Mouse (Mus musculus) adrenal gland (tissue): ENCODE data around the gene Igsf8.

Experiments used
- intact Hi-C: fragments of 180-260 bp; cut with DNase I; formaldehyde crosslinking; loops from one replicate; pipeline ENCODE4 v1.15.1; 2025

Igsf8 gene

DNA sequence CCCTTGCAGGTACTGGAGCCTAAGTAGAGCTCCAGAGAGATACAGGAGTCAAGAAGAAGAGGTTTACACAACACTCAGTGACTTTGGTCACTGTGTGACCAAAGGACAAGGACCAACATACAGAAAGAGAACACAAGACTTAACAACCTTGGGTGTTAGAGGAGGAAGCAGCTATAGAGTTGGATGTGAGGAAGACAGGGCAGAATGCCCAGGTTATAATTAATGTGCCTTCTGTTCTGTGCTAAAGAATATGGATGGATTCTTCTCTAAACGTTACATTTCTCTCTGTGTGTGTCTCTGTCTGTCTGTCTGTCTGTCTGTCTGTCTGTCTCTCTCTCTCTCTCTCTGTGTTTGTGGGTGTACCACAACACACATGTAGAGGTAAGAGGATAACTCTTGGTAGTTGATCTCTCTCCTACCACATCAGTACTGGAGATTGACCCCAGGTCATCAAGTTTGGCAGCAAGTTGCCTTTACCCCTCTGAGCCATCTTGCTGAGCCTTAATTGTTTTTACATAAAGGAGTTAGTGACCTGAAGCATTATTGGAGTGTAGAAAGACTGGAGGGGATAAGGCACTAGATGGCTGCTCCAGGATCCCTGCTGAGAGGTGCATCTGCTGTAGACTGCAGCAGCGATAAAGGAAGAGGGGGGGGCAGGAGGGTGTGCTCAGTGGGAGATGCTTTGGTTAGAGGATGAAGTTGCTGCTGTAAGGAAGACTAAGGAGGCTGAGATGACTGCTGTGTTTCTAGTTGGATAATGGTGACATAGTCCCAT is 76.2 kb downstream of the Igsf8 start:
- intact Hi-C loops = no loop called here

DNA sequence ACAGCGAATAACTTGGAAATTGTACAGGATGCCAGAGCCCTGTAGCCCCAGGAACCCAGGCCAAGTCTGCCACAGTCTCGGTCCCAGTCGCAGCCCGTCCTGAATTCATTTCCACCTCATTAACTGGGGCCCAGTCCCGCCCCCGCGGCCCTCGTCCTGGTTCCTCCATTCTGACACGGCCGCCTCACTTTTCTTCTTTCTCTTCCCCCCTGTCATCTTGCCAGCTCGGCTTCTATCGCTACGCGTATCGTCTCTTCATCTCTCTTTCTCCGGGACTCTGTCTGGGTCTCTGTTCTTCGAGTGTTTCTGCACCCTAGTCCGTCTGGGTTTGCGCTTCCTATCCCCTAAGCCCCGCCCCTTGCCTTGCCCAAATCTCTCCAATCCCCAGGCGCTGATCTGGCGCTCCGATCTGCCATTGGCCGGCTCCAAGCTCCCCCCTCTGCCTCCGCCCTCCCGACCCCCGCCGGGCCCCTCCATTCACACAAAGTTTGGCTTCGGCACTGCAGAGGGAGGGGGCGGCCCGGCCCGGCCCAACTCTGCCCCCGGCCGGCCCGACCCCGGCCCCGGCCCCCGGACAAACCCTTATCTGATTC is 79.4 kb downstream of the Igsf8 start, which contains the start of gene Kcnj10:
Gene Kcnj10, plus strand, starts transcription at position 482 of the 593 bp plus-strand sequence.
- intact Hi-C loops = no loop called here

DNA sequence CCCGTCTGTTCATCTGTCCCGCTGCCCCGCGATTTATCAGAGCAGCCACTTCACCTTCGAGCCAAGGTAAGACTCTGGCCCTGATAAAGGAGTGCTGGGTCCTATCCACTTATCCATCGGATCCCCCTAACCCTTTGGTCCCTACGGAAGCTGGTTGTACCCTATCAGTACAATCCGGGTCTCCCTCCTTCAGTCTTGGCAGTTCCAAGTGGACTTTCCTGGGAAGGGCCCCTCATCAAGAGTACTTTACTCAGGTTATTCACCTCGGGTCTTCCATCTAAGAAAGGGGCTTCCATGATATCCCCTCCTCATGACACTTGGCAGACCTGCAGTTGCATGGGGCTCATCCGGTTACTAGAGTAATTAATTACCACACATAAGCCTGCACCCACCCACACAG is 79.9 kb downstream of the Igsf8 start:
- intact Hi-C loops = no loop called here

DNA sequence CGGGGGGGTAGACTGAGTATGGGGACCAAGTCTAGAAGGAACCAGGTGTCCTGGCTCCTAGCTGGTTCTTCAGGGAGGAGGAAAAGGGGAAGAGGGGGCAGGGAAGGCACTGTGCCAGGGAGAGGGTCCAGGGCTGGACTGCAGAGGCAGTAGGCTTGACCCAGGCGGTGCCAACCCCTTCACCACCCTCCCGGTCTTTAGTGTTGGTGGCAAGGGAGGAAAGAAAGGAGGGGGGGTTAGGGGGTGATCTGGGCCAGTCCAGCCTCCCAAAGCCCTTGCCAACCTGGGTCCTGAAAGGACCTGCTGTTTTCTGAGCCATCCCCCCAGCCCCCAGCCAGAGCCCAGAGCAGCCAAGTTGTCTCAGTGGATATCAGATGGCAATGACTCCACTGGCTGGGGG is 81.3 kb downstream of the Igsf8 start:
- intact Hi-C loops = no loop called here

DNA sequence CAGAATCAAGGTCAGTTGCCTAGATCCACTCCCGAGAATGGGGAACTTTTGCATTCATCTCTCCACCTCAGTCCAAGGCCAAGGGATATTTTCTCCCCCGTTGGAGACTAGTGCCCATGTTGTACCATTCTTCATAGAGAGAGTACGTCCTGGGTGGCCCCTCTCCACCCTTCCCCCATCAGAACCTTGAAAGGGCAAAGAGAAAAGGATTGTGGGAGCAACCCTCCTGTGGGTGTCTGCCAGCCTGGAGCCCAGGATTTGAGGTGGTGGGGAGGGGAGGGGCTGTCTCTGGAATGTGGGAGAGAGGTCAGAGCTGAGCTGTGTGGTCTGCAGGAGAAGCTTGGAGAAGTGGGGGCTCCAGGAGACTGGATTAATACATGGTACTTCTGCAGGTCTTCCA is 82.5 kb downstream of the Igsf8 start:
- intact Hi-C loops = no loop called here

DNA sequence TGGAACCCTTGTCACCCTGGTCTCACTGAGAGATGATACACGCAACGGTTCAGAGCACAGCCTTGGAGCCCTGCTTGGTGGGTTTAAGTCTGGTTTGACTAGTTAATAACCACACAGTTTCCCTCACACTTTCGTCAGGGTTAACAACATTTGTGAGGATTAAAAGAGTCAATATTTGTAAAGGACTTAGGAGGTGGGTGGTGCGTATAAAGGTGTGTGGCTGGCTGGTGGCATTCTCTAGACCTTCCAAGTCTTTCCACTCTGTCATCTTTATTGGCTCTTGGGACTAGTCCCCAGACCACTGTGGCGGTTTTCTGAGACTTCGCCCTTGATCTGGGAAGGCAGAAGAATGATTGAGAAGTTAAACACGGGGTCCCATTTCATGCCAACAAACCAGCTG is 83.4 kb downstream of the Igsf8 start:
- intact Hi-C loops = no loop called here

DNA sequence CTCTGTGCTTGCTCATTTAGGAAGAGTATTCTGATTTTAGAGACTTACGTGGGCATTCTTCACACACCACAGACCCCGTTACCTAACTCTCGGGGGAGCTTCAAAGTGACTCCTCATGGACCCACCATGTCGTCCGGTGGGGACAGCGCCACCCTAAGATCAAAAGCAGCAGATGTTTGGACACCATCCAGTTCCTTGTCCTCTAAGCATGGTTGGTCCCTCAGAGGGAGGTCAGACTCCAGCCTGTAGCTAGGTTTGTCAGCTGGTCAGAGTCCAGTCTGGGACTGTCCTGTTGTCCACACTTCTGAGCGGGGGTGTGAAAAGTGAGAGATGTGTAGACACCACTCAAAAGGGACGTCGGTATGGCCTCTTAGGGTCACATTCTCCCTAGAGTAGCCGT is 85.3 kb downstream of the Igsf8 start:
- intact Hi-C loops = no loop called here

DNA sequence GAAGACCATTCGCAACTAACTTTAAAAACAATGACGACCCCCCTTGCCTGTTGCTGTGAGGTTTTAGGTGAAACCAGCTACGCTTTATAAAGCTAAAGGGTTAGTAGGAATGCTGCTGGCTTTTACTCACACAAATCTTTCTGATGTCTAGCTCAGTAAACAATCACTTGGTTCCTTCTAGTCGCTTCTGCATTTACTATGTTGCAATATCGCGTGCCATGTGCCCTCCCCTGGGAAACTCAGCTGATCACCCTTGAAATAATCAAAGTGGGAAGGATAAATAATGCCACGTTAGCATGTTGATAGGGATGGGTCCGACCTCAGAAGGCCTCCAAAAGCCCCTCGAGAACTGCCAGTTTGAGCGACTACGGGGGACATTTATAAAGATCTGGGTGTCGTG is 85.9 kb downstream of the Igsf8 start:
- intact Hi-C loops = no loop called here

DNA sequence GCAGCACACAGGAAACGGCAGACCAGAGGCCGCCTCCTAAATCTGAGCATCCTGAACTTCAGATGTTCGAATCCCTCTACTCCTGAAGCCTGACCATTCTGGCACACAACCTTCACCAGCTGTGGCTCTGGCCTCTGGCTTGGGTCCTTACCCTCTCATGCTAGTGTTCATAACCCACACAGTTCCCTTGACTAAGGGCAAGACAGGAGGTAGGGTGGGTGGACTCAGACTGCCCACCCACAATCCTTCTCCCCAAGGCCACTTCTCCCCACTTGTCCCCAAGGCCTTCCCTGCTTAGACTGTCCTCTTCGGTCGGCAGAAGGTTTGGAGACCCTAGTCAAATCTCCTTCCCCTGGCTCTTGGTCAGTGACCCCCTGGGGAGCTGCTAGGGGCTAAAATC is 88.1 kb downstream of the Igsf8 start:
- intact Hi-C loops = no loop called here

DNA sequence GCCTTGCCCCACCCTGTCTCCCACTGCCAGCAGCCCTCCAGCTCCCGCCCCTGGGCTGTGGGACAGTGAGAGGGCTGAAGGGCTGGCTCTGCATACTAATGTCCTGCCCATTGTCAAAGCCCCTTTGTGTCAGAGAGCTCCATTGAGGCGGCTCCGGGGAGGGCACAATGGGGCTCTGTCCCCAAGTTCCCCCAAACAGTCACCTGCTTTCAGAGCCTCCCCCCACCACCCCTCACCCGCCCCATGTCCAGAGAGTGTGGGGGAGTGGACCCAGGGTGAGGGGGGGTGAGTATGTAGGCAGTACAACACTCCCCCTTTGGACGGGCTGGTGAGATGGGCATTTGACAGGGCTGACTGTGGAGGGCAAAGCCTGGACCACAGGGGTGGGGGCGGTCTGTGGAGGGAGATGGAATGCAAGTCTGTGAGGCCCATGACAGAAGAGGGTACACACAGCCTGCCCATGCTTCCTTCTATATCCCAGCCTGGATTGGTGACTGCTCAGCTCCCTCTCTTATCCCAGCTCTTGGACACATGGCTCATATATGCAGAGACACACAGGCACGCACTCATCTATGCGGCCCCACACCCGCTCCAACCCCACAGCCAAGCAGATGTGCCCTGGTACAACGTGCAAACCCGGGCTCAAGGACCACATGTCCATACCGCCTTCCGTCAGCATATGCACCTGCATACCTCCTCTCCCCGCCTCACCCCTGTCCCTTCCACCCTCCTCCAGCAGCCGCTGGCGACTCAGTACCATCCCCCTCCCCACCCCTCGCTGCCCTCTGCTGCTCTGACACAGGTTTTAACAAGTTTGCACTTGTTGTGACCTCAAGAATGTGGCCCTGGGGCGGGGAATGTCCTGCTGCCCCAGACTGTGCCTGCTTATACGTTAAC is 88.7 kb downstream of the Igsf8 start:
- intact Hi-C loops = no loop called here

DNA sequence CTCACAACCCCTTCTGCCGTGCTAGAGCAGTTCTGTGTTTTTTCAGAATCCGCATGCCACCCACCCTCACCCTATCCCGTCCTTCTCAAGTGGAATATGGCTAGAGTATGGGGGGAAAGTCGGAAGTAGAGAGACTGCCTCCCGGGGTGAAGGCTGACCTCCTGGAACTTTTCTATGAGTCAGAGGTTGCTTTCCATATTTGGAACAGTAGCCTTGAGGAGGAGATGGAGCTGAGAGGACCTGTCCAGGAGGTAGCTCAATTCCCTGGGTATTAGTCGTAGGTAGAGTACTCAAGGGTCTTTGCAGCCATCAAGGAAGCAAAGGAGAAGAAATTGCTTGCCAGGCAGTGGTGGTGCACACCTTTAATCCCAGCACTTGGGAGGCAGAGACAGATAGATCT is 90.6 kb downstream of the Igsf8 start:
- intact Hi-C loops = no loop called here

DNA sequence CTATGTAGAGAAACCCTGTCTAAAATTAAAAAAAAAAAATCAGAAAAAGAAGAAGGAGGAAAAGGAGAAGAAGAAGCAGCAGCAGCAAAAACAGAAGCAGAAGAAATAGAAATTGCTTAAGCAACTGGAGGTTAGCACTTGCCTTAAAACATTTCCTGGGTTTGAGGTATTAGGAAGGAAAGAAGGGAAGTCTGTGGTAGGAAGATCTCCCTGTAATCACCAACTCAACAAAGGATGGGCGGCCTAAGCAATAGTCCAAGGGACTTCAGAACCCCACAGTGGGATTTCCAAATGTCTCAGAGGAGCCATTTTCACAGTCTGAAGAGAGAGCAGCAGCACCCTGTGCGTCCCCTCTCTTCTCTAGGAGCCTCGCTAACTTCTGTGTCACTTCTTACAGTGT is 91.0 kb downstream of the Igsf8 start:
- intact Hi-C loops = no loop called here

DNA sequence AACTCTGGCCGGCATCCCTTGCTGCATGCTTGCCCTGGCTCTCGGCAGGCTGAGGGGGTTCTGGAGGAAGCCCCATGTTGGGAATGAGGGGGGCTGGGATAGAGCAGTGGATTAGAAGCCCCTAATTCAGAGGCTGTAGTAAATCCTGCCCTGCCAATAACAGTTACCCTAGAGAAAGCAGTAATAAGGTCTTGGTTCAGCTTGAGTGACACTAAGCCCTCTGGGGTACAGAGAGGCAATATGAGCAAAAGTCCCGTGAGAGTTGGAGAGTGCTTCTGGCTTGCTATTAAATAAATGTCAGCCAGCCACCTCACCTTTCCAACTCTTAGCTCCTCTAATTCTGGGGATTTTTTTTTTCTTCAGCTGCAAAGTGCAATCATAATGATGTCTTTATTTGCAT is 93.9 kb downstream of the Igsf8 start:
- intact Hi-C loops = no loop called here

DNA sequence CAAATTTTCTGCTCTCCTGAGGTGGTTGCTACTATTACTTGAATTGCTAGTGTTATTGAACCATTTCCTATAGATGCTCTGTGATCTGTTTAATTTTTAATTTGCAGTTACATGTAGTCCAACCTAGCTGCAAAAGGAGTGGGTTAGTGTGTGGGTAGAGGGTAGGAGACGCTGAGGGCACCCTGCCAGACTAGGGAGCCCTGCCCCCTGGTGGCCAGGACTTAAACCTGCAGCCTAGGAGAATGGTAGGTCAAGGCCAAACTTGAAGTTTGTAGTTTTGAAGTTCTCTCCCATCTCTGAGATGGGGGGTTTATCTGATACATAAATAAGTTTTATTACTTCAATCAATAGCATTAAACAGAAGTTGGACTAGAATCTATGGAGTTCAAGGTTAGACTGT is 96.1 kb downstream of the Igsf8 start:
- intact Hi-C loops = loop anchor here (2.0 kb wide), 1 partner anchor 31 kb away; no protein-coding TSS in a partner anchor

DNA sequence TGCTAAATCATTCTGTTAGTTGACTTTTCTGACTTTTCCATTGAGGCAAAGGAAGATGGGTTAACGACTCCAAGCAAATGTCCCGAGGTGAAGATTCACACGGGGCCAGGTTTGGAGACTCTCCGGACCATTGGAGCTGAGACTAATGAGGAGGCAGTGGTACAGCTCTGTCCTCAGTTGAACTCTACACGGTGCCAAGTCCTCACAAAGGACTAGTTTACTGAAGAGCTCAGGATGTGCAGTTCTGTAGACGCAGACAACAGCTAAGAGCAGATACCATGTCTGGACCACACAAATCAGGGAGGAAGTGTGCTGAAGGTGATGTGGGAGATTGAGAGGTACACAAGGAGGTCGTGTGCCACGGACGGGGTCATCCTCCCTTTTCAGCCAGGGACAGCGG is 96.9 kb downstream of the Igsf8 start:
- intact Hi-C loops = no loop called here

DNA sequence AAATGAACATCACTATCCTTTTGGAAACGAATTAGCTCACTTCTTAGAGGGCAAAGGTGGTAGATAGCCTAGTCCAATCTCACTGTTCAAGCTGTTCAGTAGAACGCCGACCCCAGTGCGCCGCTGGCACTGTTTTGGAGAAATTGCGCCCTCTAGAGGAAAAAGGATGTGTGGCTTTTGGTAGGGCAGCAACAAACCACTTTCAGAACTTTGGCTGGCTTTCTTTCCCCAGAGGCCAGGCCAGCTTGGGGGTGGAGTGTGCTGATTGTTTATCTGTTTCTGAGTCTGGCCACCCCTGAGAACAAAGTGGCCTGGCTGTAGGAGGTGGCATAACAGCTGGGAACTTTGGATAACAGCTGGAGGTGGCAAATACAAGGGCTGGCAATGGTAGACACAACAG is 103.2 kb downstream of the Igsf8 start:
- intact Hi-C loops = loop anchor here (2.0 kb wide), 1 partner anchor 38 kb away; no protein-coding TSS in a partner anchor

DNA sequence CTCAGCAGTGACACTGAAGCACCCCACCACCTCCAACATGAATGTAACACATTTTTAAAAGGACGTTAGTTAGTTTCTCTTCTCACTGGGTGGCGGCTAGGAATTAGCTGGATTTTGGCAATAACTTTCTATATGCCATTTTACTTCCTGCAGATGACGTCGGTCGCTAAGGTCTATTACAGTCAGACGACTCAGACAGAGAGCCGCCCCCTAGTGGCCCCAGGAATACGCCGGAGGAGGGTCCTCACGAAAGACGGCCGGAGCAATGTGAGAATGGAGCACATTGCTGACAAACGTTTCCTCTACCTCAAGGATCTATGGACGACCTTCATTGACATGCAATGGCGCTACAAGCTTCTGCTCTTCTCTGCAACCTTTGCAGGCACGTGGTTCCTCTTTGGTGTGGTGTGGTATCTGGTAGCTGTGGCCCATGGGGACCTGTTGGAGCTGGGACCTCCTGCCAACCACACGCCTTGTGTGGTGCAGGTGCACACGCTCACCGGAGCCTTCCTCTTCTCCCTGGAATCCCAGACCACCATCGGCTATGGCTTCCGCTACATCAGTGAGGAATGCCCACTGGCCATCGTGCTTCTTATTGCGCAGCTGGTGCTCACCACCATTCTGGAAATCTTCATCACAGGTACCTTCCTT is 107.5 kb downstream of the Igsf8 start:
- intact Hi-C loops = no loop called here
